Mouse (Mus musculus) liver, embryonic 14.5 days (tissue): ENCODE results near the gene Tnfrsf1b.

Experiments
- CTCF ChIP-seq: IDR thresholded peaks from 2 replicates; pipeline ENCODE4 v1.5.1; 2016; ENCODE audit warnings: antibody characterized with exemption, low read depth, control low read depth
- EP300 ChIP-seq: IDR thresholded peaks from 2 replicates; pipeline ENCODE4 v1.6.1; 2016; ENCODE audit warnings: antibody characterized with exemption, low read depth

- TF ChIP-seq CTCF, result no peak
- TF ChIP-seq EP300, result no peak
Observed at GRCm38 (mm10) chr4:145207718-145208371, 38.8 kb downstream of the Tnfrsf1b start.
